18 mouse cellular contexts compared by ENCODE assay signal in the genomic region with DNA sequence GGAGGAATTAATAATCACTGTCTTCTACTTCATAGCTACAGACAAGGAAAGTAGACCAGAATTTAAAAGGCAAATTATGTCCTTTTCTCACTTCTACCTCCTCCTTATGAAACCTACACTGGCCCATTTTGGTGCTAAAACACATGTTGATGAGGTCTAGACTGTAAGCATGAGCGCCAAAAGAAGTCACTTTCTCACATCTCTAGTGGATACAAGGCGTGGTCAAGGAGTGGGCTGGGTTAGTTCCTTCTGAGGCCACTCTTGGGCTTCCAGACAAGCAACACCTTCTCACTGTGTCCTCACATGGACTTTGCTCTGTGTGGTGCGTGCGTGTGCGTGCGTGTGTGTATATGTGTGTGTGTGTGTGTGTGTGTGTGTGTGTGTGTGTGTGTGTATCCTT. TPM values are rescaled to one million over a fixed set of nuclear protein-coding genes. Genes with fewer than 3 reads are reported as not detected.
"Had no signal": no experiment of that assay in that cellular context is flagged by ENCODE, and none has a peak within 500 bp of the region (broad histone marks: within the 10 kb centered on the region; RNA-seq: fewer than 3 reads in every experiment).

No protein-coding gene starts in this region.

- H3K9ac ChIP-seq: limb, embryonic 12.5 days; limb, embryonic 15.5 days; liver, embryonic 14.5 days; liver, postnatal 0 days; lung, embryonic 14.5 days; midbrain, embryonic 12.5 days; midbrain, embryonic 15.5 days; neural tube, embryonic 12.5 days; neural tube, embryonic 15.5 days had no signal

- ATAC-seq: liver, postnatal 0 days; lung, postnatal 0 days; midbrain, embryonic 15.5 days had no signal

- DNase-seq: kidney, adult 2 months; kidney, postnatal 25 days; left cerebral cortex, postnatal 4 days; liver, postnatal 0 days; lung, embryonic 14.5 days; thymus, postnatal 25 days had no signal

- H3K4me2 ChIP-seq: limb, embryonic 12.5 days; limb, embryonic 15.5 days; liver, embryonic 11.5 days; lung, embryonic 14.5 days; midbrain, embryonic 12.5 days; midbrain, embryonic 15.5 days; neural tube, embryonic 12.5 days; neural tube, embryonic 15.5 days had no signal

- H3K4me3 ChIP-seq: limb, embryonic 12.5 days; limb, embryonic 15.5 days; midbrain, embryonic 12.5 days; midbrain, embryonic 15.5 days; neural tube, embryonic 12.5 days; neural tube, embryonic 15.5 days had no signal

- H3K36me3 ChIP-seq: limb, embryonic 12.5 days; limb, embryonic 15.5 days; midbrain, embryonic 12.5 days; midbrain, embryonic 15.5 days; neural tube, embryonic 12.5 days had no signal

- H3K27me3 ChIP-seq: limb, embryonic 12.5 days; limb, embryonic 15.5 days; midbrain, embryonic 12.5 days; midbrain, embryonic 15.5 days; neural tube, embryonic 12.5 days; neural tube, embryonic 15.5 days had no signal

- H3K27ac ChIP-seq: kidney, postnatal 0 days; limb, embryonic 12.5 days; limb, embryonic 15.5 days; liver, embryonic 14.5 days; macrophage; midbrain, embryonic 12.5 days; midbrain, embryonic 15.5 days; neural tube, embryonic 12.5 days; neural tube, embryonic 15.5 days had no signal

- H3K9me3 ChIP-seq: limb, embryonic 12.5 days; limb, embryonic 15.5 days; midbrain, embryonic 12.5 days; midbrain, embryonic 15.5 days; neural tube, embryonic 12.5 days; neural tube, embryonic 15.5 days had no signal

RNA-seq across cellular contexts. Expression of a gene that starts 56.4 kb away (rescaled TPM):
- total RNA-seq: megakaryocyte, adult 5-6 weeks had no signal
- polyA plus RNA-seq: lung, embryonic 14.5 days; macrophage had no signal
